Mouse (Mus musculus): Measurements from ENCODE around the gene Yars2.
A peak's percentile ranks its signal among the peaks of the same experiment; 100 is the strongest.
"Not testable (repeated sequence)": the region's sequence is repeated elsewhere in the genome, so short reads cannot be mapped to it uniquely, and the experiment has no call there.

The Yars2 gene

GRCm38 (mm10) chr16:16302369-16303137 lies at the start of gene Yars2:
Gene Yars2 (plus strand): TSS chr16:16302965.
- DNase-seq (ENCODE audit: low spot score) = peak; percentile 93

GRCm38 (mm10) chr16:16253326-16254074 lies 49.3 kb upstream of the Yars2 start:
- DNase-seq (ENCODE audit: low spot score) = peak; percentile 22

- DNase-seq (ENCODE audit: low spot score) = peak; percentile 38
Measured at GRCm38 (mm10) chr16:16255217-16255616, 47.5 kb upstream of the Yars2 start.

GRCm38 (mm10) chr16:16255874-16256273 lies 46.9 kb upstream of the Yars2 start:
- no peak for DNase-seq (ENCODE audit: low spot score)

GRCm38 (mm10) chr16:16256672-16257071 lies 46.1 kb upstream of the Yars2 start:
- DNase-seq (ENCODE audit: low spot score) = no peak

GRCm38 (mm10) chr16:16260882-16261281 lies 41.9 kb upstream of the Yars2 start:
- no peak for DNase-seq (ENCODE audit: low spot score)

GRCm38 (mm10) chr16:16261481-16261880 lies 41.3 kb upstream of the Yars2 start:
- DNase-seq (ENCODE audit: low spot score) = no peak

GRCm38 (mm10) chr16:16262436-16262835 lies 40.3 kb upstream of the Yars2 start:
- no peak for DNase-seq (ENCODE audit: low spot score)

GRCm38 (mm10) chr16:16272978-16273377 lies 29.8 kb upstream of the Yars2 start:
- no peak for DNase-seq (ENCODE audit: low spot score)

- DNase-seq (ENCODE audit: low spot score) = no peak
Measured at GRCm38 (mm10) chr16:16273752-16274151, 29.0 kb upstream of the Yars2 start.

- DNase-seq (ENCODE audit: low spot score) = peak; percentile 71
Measured at GRCm38 (mm10) chr16:16303138-16303827, 518 bp downstream of the Yars2 start.

- DNase-seq (ENCODE audit: low spot score) = peak; percentile 48
Measured at GRCm38 (mm10) chr16:16303888-16304287, 1.1 kb downstream of the Yars2 start.

- DNase-seq (ENCODE audit: low spot score) = no peak
Measured at GRCm38 (mm10) chr16:16311319-16311718, 8.6 kb downstream of the Yars2 start.

GRCm38 (mm10) chr16:16325775-16326336 lies 23.1 kb downstream of the Yars2 start:
- DNase-seq (ENCODE audit: low spot score) = no peak

GRCm38 (mm10) chr16:16346420-16346819 lies 43.7 kb downstream of the Yars2 start:
- no peak for DNase-seq (ENCODE audit: low spot score)

- DNase-seq (ENCODE audit: low spot score) = peak; percentile 16
Measured at GRCm38 (mm10) chr16:16357908-16358307, 55.1 kb downstream of the Yars2 start.

- peak; percentile 92 for DNase-seq (ENCODE audit: low spot score)
Measured at GRCm38 (mm10) chr16:16358481-16359100, 55.8 kb downstream of the Yars2 start, which contains the start of gene Dnm1l. Gene Dnm1l (minus strand): TSS chr16:16358959.

GRCm38 (mm10) chr16:16359101-16359482 lies 56.3 kb downstream of the Yars2 start:
- DNase-seq (ENCODE audit: low spot score) = not testable (repeated sequence)
